Mouse (Mus musculus) liver, postnatal 0 days (tissue): ENCODE data around the gene Tmem234.

Experiments
- CTCF ChIP-seq: sonication (generic); IDR thresholded peaks from 2 replicates; pipeline ENCODE4 v1.5.1; 2016; ENCODE audit warnings: antibody characterized with exemption, low read depth
- EP300 ChIP-seq: IDR thresholded peaks from 2 replicates; pipeline ENCODE4 v1.6.1; 2016; ENCODE audit warnings: antibody characterized with exemption, low read depth, mild to moderate bottlenecking

DNA sequence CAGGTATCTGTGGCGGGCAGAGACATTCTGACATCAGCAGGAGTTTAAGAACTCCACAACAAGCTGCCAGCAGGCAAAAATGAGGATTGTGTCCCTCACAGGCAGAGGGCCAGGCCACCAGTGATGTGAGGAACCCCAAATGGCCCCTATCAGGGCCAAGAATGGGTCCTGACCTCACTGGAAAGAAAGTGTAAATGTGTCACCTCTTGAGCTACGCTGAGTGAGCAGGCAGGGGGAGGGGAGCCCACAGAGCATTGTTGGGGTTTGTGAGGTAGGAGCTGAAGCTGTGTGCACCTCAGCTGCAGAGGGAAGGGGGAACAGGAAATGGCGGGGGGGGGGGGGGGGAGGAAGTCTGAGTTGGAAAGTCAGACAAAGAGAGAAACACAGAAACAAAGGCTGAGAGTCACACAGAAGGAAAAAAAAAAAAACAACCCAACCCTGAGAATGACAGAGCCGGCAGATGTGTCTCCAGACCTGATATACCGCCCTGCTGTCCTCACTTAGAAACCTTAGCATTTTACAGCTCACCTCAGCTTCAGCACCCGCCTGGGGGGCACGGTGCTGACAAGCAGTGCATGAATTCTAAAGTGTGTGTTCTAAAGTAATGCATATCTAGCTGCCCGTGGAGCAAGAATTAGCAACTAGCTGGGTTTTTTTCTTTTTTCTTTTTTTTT lies 25.2 kb upstream of the Tmem234 start:
- TF ChIP-seq EP300 = no peak
- TF ChIP-seq CTCF = no peak
